Mouse (Mus musculus) embryo, embryonic 11 days (tissue): ENCODE measurements at regions not wholly inside any gene's neighbourhood (a gene's known extent, or its start where the extent isn't known, plus 50 kb on each side); places are given as distances from the start of the nearest gene placed in this dataset.

Experiments
- DNase-seq: peaks from one replicate; pipeline ENCODE4 v3.0.0-alpha.2; 2015

- no peak for DNase-seq
Observed at GRCm38 (mm10) chr19:44626261-44626660, 63.6 kb downstream of the Hif1an start.

GRCm38 (mm10) chr19:44629705-44630104 lies 67.1 kb downstream of the Hif1an start:
- DNase-seq = no peak

GRCm38 (mm10) chr19:44631356-44632007 lies 68.8 kb downstream of the Hif1an start:
- DNase-seq = no peak

GRCm38 (mm10) chr19:44637145-44637719 lies 74.6 kb downstream of the Hif1an start:
- no peak for DNase-seq

GRCm38 (mm10) chr19:44640021-44640420 lies 77.4 kb downstream of the Hif1an start:
- peak; percentile 47 for DNase-seq

- no peak for DNase-seq
Observed at GRCm38 (mm10) chr19:44640551-44640950, 77.9 kb downstream of the Hif1an start.

GRCm38 (mm10) chr19:44642294-44642693 lies 79.6 kb downstream of the Hif1an start:
- DNase-seq = no peak

- DNase-seq = no peak
Observed at GRCm38 (mm10) chr19:44644376-44644775, 81.7 kb downstream of the Hif1an start.

- no peak for DNase-seq
Observed at GRCm38 (mm10) chr19:44644929-44645328, 82.3 kb downstream of the Hif1an start.

GRCm38 (mm10) chr19:44646548-44646947 lies 83.9 kb downstream of the Hif1an start:
- no peak for DNase-seq

- DNase-seq = no peak
Observed at GRCm38 (mm10) chr19:44649206-44649605, 86.6 kb downstream of the Hif1an start.

GRCm38 (mm10) chr19:44650841-44651240 lies 88.2 kb downstream of the Hif1an start:
- DNase-seq = no peak

GRCm38 (mm10) chr19:44651605-44652004 lies 89.0 kb downstream of the Hif1an start:
- peak; percentile 34 for DNase-seq

- DNase-seq = peak; percentile 81
Observed at GRCm38 (mm10) chr19:44655719-44656118, 93.1 kb downstream of the Hif1an start.

- DNase-seq = peak; percentile 33
Observed at GRCm38 (mm10) chr19:44659316-44659715, 96.5 kb upstream of the Pax2 start.

- DNase-seq = peak; percentile 86
Observed at GRCm38 (mm10) chr19:44669535-44669958, 86.3 kb upstream of the Pax2 start.

- no peak for DNase-seq
Observed at GRCm38 (mm10) chr19:44674621-44675245, 81.1 kb upstream of the Pax2 start.

- DNase-seq = no peak
Observed at GRCm38 (mm10) chr19:44676555-44677120, 79.2 kb upstream of the Pax2 start.

- DNase-seq = no peak
Observed at GRCm38 (mm10) chr19:44677295-44677694, 78.5 kb upstream of the Pax2 start.

GRCm38 (mm10) chr19:44678686-44679085 lies 77.2 kb upstream of the Pax2 start:
- DNase-seq = no peak

GRCm38 (mm10) chr19:44681675-44682074 lies 74.2 kb upstream of the Pax2 start:
- DNase-seq = no peak

GRCm38 (mm10) chr19:44683191-44683590 lies 72.7 kb upstream of the Pax2 start:
- no peak for DNase-seq

- DNase-seq = peak; percentile 62
Observed at GRCm38 (mm10) chr19:44684061-44684514, 71.8 kb upstream of the Pax2 start.

GRCm38 (mm10) chr19:44686061-44686460 lies 69.8 kb upstream of the Pax2 start:
- no peak for DNase-seq
